Mouse (Mus musculus) spleen, adult 12 weeks (tissue): ENCODE results near the gene Grid2.
"Not testable (repeated sequence)": the region's sequence is repeated elsewhere in the genome, so short reads cannot be mapped to it uniquely, and the experiment has no call there.

ENCODE experiments used
- DNase-seq: peaks from one replicate; pipeline ENCODE4 v3.0.0; 2022; ENCODE audit warnings: low spot score

Grid2 gene

DNA sequence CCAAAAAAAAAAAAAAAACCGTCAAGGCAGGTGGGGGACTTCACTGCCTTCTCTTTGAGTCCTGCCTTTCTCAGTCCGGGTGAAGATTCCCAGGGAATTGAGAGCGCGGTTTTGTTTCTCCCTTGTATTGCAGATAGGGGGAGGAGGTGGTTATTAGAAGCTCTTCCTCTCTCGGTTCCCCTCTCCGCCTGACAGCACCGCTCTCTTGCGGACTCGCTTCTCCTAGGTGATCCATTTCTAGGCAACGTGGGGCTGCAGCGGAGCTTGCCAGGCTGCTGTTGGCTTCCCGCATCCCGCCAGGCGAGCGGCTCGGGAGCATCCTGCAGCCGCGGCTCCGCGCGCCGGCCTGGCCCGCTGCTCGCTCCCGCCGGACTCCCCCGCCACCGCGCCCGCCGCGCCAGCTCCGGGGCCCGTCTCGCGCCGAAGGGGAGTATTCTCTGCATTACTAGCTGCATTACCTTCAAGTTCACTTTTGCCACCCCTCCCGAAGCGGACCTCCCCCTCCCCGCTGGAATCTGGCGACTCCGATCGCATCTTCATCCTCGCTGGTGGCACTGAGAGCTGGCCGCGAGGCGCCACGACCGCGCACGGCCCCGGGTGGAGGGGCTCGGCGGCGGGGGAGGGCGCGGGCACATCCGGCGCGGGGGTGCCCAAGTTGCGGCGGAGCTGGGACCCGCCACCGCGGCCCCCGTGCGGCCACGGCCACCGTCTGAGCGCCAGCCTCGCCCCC is at the start of gene Grid2:
TSS of gene Grid2 (plus strand) at position 51 of the 730 bp plus-strand sequence.
- DNase-seq: no peak

GRCm38 (mm10) chr6:63250738-63251137 is 4.9 kb upstream of the Grid2 start:
- DNase-seq: no peak

DNA sequence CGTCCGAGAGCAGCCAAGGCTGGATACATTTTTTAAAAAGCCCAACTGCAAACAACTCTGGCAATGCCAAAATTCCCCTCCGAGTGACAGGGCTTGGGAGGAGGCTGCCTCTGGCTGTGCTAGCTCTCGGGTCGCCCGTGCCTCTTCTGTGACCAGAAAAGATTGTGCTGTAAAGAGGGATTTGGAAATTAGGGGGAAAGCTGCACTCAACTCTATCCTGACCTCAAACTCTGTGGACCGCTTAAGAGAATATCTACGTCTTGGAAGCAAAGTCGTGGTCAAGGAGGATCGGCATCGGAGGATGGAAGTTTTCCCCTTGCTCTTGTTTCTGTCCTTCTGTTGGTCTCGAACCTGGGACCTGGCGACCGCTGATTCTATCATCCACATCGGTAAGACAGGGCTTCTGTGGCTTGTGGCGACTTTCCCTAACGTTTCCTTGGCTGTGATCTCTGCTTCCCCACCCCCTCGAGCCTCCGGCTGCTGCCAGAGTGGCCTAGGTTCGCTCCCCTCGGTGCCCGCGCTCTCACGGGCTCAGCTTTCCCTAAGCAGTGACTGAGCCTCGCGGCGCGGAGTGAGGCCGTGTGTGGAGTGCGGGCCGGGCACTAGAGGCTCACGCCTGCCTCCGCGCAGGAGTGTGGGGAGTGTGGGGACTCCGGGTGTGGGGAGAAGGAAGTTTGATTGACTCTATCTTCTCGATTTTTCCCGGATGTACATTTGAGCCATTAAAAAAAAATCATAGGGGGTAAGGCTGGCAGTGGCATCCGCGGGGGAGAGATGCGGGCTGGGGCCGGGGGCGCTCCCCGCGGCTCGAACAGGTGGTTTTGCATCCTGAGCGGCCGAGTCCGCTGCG is 1.1 kb downstream of the Grid2 start:
- no peak for DNase-seq

DNA sequence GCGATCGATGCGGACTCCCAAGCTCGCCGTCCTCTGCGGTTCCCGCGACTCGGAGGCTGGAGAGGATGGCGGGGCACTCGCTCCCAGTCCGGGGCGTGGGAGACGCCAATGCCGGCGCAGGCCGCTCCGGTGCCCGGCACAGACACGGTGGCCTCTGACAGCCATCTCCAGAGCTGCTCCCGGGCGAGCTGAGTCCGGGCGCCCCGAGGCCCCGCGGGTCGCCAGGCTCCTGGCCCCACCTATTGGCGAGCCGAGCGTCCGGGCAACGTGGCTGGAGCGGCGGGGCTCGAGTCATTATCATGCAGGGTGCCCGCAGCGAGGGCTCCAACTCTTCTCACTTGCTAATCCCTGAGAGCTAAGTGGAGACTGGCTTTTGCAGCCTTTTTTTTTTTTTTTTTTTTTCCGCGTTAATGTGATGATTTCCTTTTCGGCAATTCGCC is 1.8 kb downstream of the Grid2 start:
- DNase-seq: no peak

GRCm38 (mm10) chr6:63257876-63258275 is 2.2 kb downstream of the Grid2 start:
- no peak for DNase-seq

GRCm38 (mm10) chr6:63259764-63260163 is 4.1 kb downstream of the Grid2 start:
- no peak for DNase-seq

DNA sequence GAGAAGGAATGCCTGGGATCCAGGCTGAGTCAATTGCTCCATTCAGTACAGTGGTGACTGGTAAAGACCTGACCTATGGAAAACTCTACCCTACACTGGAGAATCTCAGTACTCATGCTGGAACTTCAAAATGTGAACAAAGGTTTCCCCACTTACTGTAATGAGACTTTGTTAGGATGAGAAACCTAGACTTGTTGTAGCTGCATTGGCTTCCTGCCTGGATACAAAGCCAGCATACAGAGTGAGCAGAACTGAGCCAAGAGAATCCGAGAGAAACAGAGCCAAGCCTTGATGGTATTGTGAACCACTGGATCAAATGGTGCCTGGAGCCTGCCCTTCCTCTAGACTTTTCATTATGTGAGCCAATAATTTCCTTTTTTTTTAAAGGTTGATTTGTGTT is 28.7 kb downstream of the Grid2 start:
- no peak for DNase-seq

DNA sequence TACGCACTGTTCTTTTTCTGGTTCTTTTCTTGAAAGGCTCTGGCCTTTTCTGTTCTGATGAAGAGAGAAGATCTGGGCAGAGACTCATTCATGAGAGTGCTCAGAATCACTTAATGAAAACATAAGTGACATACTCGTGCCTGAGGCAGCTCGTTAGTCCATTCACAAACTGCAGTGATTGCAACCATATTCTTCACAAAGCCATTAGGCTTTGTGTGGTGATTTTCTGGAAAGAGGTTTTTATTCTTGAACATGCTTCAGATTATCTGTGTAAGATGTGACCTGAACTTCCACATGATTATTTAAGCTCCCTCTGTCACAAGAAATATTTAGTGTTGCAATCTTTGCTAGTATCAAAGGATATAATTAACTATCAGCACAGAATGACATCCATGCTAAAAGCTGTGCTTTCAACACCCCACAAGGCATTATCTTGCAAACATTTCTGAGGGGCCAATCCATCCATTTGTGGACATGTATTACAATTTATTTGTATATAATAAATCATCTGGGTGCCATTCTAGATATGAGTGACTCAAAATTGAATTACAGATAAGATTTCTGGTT is 86.8 kb downstream of the Grid2 start:
- no peak for DNase-seq

GRCm38 (mm10) chr6:63347015-63347414 is 91.3 kb downstream of the Grid2 start:
- no peak for DNase-seq

DNA sequence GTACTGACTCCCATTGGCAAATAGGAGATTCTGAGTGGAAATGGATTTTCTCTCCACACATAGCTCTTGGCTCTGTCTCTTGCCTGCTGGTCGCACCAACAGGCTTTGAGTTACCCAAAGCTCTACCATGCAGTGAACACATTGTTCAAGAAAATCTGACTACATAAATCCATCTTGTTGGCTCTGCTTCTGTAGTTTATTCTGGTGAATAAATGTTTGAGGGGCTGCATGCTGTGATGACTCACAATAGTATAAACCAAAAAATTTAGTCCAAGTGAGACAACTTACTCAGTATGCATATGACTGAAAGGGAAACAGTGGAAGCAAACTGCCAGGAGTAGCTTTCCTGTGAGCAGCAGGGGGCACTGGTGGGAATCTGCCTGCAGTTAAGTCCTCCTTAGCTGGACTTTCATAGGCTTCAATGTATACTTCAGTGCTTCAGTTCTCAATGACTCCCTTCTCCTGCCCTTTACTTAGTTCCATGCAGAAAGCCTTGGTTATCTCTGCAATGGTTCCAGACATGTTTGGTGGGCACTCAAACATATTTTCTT is 125.5 kb downstream of the Grid2 start:
- no peak for DNase-seq

GRCm38 (mm10) chr6:63401698-63402097 is 146.0 kb downstream of the Grid2 start:
- no peak for DNase-seq

- DNase-seq: no peak
Measured at GRCm38 (mm10) chr6:63417534-63417933, 161.9 kb downstream of the Grid2 start.

GRCm38 (mm10) chr6:63432751-63433150 is 177.1 kb downstream of the Grid2 start:
- no peak for DNase-seq

DNA sequence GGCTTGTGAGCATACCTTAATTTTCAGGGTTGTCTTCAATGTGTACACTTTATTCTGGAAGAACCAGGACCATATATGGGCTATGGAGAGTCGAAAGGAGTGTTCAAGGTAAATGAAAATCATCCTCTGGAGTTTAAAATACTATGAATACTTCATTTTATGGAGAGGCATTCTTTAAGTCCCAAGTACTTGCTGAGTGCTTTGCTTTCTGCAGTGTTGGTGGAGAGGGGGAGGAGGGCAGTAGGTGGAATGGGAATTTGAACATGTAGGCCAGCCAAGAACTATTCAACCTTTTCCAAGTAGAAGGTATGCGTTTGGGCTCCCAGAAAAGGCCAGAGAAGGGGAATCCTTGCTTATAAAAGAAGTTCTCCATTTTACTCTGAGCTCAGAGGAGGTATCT is 192.5 kb downstream of the Grid2 start:
- no peak for DNase-seq

- no peak for DNase-seq
Measured at GRCm38 (mm10) chr6:63482141-63482540, 226.5 kb downstream of the Grid2 start.

- no peak for DNase-seq
Measured at GRCm38 (mm10) chr6:63515016-63515415, 259.3 kb downstream of the Grid2 start.

GRCm38 (mm10) chr6:63515957-63516356 is 260.3 kb downstream of the Grid2 start:
- DNase-seq: no peak

DNA sequence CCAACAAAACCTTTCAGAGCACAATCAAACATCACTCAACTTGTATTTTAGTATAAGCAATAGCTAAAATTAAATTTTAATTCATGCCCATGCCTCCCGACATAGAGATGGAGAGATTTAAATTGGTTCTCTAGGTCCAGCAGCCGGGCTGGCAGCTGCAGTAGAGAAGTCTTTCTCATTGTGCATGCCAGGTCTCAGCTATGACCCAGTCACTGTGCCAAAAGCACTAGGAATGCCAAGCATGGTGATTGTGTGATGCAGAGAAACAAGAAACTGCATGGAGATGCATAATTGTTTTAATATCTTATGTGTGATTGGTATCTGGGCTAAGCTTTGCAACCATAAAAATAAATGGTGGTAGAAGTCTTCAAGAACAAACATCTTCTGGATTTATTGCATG is 276.1 kb downstream of the Grid2 start:
- DNase-seq: no peak

- DNase-seq: no peak
Measured at GRCm38 (mm10) chr6:63532901-63533300, 277.2 kb downstream of the Grid2 start.

DNA sequence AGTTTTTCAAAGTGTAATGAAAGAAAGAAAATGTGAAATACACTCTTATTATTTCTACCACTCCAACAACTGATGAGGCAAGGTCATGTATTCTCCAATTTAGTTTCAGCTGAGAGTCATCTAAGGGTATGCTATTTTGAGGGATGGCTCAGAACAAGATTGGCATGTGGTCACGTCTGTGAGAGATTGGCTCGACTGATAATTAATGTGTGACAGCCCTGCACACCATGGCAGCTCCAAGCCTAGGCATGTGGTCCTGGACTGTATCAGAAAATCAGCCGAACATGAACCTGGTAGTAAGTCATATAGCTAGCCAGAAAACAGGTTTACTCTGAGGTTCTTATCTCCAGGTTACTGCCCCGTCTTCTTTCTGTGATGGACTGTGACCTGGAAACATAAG is 292.1 kb downstream of the Grid2 start:
- DNase-seq: no peak

DNA sequence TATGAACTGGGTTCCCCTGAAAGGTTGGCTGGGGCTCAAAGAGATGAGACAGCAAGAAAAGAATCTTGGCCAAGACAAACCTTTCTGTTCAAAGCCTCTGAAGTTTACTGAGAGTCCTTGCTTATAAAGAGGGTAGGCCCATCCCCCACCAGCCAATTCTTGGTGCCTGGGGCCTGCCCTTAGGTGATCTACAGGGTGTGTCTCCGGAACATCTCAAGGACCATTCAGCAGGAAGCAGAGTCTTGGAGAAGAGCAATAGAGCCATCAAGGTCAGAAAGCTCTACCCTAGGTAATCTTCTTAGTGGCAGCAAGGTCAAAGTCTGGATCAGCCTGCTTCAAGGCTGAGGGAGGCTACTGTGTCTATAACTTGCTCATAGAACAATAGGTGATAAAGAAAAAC is 313.1 kb downstream of the Grid2 start:
- not testable (repeated sequence) for DNase-seq

DNA sequence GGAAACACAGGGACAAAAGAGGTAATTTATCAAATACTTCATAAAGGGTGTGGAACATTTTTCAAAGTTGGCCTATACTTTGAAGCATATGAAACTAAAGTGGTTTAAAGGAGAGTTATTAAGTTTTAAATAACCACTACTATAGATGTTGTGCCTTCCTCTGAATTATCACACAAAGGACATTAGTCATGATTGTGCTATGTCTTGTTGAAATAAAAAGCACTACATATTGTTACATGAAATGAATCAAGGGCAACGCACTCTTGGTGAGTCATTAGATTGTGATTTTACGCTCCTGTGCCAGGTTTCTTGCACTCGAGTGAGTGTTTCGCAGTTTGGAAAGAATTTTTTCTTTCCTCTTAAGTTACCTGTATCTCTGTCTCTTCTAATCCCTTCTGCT is 335.0 kb downstream of the Grid2 start:
- no peak for DNase-seq

- DNase-seq: no peak
Measured at GRCm38 (mm10) chr6:63609570-63609969, 353.9 kb downstream of the Grid2 start.
